Mouse (Mus musculus) c-Kit-negative CD71-positive TER-119-positive erythroid progenitor cells, embryonic 14.5 days (primary cell): ENCODE measurements around the gene Cabp7.
A peak's percentile ranks its signal among the peaks of the same experiment; 100 is the strongest.

Source experiments
- DNase-seq: peaks from one replicate; pipeline ENCODE4 v3.0.0-alpha.2; 2013; ENCODE audit warnings: low read depth, low spot score

The Cabp7 gene

GRCm38 (mm10) chr11:4704072-4704964, 42.3 kb downstream of the Cabp7 start, which contains the start of the genes Uqcr10 and Zmat5:
Uqcr10 (minus strand) TSS chr11:4704342.
Zmat5 (plus strand) TSS chr11:4704678.
- DNase-seq: peak; percentile 95

GRCm38 (mm10) chr11:4703688-4704071, 42.9 kb downstream of the Cabp7 start:
- no peak for DNase-seq

GRCm38 (mm10) chr11:4700726-4701125, 45.9 kb downstream of the Cabp7 start:
- DNase-seq: no peak

- DNase-seq: no peak
Measured at GRCm38 (mm10) chr11:4697043-4697983, 49.3 kb downstream of the Cabp7 start.

GRCm38 (mm10) chr11:4692162-4692561, 54.4 kb downstream of the Cabp7 start:
- DNase-seq: no peak

- no peak for DNase-seq
Measured at GRCm38 (mm10) chr11:4691213-4691612, 55.4 kb downstream of the Cabp7 start.

GRCm38 (mm10) chr11:4690353-4690752, 56.2 kb downstream of the Cabp7 start:
- DNase-seq: no peak

- DNase-seq: no peak
Measured at GRCm38 (mm10) chr11:4688632-4689380, 57.8 kb downstream of the Cabp7 start.

DNA sequence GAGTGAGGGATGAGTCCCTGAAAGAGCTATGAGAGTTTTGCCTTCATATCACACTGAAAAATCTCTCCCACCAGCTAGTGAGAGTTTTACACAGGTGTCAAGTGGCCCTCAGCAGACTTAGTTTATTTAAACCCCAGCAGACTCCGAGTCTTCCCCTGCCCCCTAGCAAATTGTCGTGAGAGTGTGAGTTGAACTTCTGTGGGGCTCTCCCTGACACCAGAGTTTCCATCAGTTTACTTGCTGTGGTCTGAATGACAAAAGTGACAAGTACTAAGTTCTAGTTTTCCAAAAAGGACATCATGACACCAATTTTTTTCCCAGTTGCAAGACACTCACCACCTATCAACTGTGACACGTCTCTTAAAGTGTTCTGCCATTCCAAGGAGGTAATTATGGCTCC, 58.7 kb downstream of the Cabp7 start:
- DNase-seq: no peak

DNA sequence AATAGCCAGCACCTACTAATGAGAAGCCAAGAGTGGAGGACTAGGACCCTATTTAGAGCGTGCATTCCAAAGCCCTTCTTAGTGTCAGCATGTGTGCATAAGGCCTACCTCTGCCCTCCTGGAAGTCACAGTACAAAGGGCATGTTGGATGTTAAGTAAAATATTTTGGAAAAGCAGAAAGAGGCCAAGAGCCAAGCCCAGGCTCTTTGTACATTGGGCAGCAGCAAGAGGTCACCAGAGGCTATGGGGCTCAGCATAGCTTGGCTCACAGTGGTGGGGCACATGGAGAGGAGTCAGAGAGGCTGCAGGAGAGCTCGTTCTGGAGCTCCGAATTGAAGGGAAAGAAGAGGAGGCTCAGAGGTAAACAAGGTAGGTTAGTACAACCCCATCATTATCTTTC, 59.6 kb downstream of the Cabp7 start:
- DNase-seq: no peak
